Mouse (Mus musculus): ENCODE measurements at regions not wholly inside any gene's neighbourhood (a gene's known extent, or its start where the extent isn't known, plus 50 kb on each side); places are given as distances from the start of the nearest gene placed in this dataset.

DNA sequence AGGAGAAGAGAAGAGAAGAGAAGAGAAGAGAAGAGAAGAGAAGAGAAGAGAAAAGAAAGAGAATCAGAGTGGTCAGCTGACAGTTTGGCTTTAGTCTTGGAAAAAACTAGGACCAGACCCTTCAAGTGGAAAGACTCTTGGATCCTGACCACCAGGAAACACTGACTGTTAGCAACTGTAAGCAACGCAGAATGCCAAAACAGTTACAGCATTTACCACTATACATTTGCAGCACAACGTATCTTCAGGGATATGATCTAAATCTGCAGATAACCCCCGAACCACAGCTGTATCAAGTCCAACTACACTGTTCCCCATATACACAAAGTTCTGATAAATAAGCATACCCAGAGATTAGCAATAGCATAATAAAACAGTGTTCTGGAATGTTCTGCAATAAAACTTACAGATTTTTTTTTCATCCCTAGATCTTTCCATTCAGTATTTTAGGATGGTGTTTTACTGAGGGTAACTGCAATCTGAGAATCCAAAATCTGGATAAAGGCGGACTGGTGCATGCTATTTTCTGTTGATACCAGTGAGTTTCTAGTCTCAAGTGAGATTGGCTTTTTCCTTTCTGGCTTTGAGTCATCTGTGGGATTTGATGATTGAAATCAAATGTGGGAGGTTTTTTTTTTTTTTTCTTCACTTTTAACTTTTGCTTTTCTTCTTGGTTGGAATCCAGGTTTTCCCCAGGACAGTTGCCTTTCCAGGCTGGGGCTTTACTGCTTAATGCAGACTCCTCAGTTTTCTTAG lies 65.9 kb upstream of the Ptprm start:
- no peak overlapping the region for H3K27ac ChIP-seq (ENCODE audit: low read depth, low read length)
- no peaks in the 10 kb centered on the region for H3K27me3 ChIP-seq (ENCODE audit: insufficient read depth, low read length)
- no peaks in the 10 kb centered on the region for H3K9me3 ChIP-seq (ENCODE audit: low read length)
- H3K9ac ChIP-seq: no peak overlapping the region
- no peak for DNase-seq
- no peak for ATAC-seq
- WGBS: 90% methylated on average over 4 of the region's 4 CpGs
- no peak overlapping the region for H3K4me2 ChIP-seq (ENCODE audit: low read depth)
- no peak overlapping the region for H3K4me3 ChIP-seq (ENCODE audit: low read depth, low read length)
- no peak for TF ChIP-seq CTCF (IDR thresholded peaks at IDR 0.05; ENCODE audit: low read depth)
- no peaks in the 10 kb centered on the region for H3K4me1 ChIP-seq (ENCODE audit: insufficient read depth)
- no peaks in the 10 kb centered on the region for H3K36me3 ChIP-seq (ENCODE audit: insufficient read depth)

DNA sequence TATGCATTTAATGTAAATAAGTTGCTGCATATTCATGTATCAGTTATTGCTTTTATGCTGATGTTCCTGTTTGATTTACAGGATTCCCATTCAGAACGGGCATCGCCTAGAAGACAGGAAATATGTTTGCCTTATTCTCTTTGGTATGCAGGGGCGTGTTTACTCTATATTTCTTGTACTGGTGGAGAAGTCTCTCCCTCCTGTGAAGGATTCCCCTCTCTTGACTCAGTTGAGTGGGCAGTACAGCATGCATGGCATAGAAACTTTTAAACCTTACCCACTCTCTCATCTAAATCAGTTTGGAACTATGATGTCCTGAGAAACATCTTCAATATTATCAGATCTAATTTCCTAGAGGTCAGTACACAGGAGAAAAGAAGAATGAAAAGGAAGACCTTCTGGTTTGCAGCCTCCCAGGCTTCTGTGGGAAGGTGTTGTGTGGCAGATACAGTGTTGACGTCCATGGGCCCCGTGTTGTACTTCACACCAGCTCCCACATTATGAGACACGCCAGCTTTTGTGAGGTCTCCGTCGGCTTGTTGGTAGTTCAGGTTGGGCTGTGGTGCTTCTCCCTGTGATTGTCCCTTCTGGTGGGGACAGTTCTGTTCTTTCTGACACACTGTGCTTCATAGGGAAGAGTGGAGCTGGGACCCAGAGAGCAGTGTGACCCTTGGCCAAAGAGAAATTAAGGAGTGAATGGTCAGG lies 58.4 kb upstream of the Ptprm start:
- H3K27ac ChIP-seq (ENCODE audit: low read depth, low read length): no peak overlapping the region
- no peak for DNase-seq
- no peaks in the 10 kb centered on the region for H3K4me1 ChIP-seq (ENCODE audit: insufficient read depth)
- TF ChIP-seq CTCF (IDR thresholded peaks at IDR 0.05; ENCODE audit: low read depth): no peak
- no peak for ATAC-seq
- H3K9me3 ChIP-seq (ENCODE audit: low read length): no peaks in the 10 kb centered on the region
- no peaks in the 10 kb centered on the region for H3K27me3 ChIP-seq (ENCODE audit: insufficient read depth, low read length)
- WGBS: 89% methylated on average over 8 of the region's 8 CpGs
- no peak overlapping the region for H3K4me2 ChIP-seq (ENCODE audit: low read depth)
- H3K4me3 ChIP-seq (ENCODE audit: low read depth, low read length): no peak overlapping the region
- no peak overlapping the region for H3K9ac ChIP-seq
- no peaks in the 10 kb centered on the region for H3K36me3 ChIP-seq (ENCODE audit: insufficient read depth)

DNA sequence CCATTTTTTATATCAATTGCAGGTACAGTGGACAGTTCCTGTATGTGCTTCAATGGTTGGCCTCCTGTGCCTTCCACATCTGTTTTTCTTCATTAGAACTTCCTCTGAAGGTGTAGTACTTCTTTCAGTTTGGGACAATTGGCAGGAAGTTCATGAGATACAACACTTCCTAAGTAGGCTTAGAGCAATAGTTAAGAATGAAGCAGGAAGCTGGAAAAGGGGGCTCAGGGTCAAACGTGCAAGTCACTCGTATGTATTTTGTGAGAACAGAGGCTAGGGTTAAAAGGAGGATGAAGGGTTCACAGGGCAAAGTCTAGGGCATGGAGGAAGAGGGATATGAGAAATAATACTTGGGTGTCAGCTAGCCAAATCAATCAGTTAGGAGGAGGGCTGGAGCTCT lies 55.7 kb upstream of the Ptprm start:
- no peak for ATAC-seq

DNA sequence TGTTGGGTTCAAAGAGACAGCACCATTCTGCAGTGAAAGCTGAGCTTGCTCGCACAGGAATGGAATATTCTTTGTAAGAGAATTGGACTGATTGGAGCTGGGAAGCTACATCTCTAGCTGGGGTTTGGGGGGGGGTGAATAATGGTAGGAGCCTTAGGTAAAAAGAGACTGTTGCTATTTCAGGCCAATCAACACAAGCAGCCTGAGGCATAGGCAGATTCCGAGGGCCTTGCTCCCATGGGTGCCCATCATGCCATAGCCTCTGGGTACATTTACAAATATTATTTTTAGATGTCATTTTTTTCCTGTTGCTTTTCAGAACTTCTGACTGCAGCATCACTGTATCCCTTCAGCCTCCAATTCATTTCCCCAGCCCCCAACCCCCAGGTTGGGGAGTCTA lies 51.7 kb upstream of the Ptprm start:
- no peak overlapping the region for H3K9ac ChIP-seq
- no peak overlapping the region for H3K4me2 ChIP-seq (ENCODE audit: low read depth)
- H3K36me3 ChIP-seq (ENCODE audit: insufficient read depth): no peaks in the 10 kb centered on the region
- no peak overlapping the region for H3K27ac ChIP-seq (ENCODE audit: low read depth, low read length)
- DNase-seq (no peak), ATAC-seq (no peak)
- no peaks in the 10 kb centered on the region for H3K9me3 ChIP-seq (ENCODE audit: low read length)
- TF ChIP-seq CTCF (IDR thresholded peaks at IDR 0.05; ENCODE audit: low read depth): no peak
- H3K4me3 ChIP-seq (ENCODE audit: low read depth, low read length): no peak overlapping the region
- no peaks in the 10 kb centered on the region for H3K27me3 ChIP-seq (ENCODE audit: insufficient read depth, low read length)
- WGBS: 91% methylated on average over 2 of the region's 2 CpGs
- H3K4me1 ChIP-seq (ENCODE audit: insufficient read depth): no peaks in the 10 kb centered on the region

More for the DNA sequence above, 55.7 kb upstream of the Ptprm start:
- Histone ChIP-seq H3K4me2 (ENCODE audit: low read depth) (no peak overlapping the region), H3K27ac (ENCODE audit: low read depth, low read length) (no peak overlapping the region), H3K4me1 (ENCODE audit: insufficient read depth) (no peaks in the 10 kb centered on the region), H3K27me3 (ENCODE audit: insufficient read depth, low read length) (no peaks in the 10 kb centered on the region), H3K9ac (no peak overlapping the region), H3K36me3 (ENCODE audit: insufficient read depth) (no peaks in the 10 kb centered on the region), H3K4me3 (ENCODE audit: low read depth, low read length) (no peak overlapping the region), H3K9me3 (ENCODE audit: low read length) (no peaks in the 10 kb centered on the region)
- 93% methylated on average over 2 of the region's 2 CpGs for WGBS
- no peak for DNase-seq
- TF ChIP-seq CTCF (IDR thresholded peaks at IDR 0.05; ENCODE audit: low read depth): no peak

Measured in forebrain, postnatal 0 days (tissue).